Mouse (Mus musculus) heart, embryonic 14.5 days (tissue): ENCODE measurements around the gene Il1rap. TPM values are rescaled to one million over a fixed set of nuclear protein-coding genes. Genes with fewer than 3 reads are reported as not detected.

Experiments
- ATAC-seq: fragments of 200-750 bp; cut with Nextera tagmentation; 2 replicates; pipeline ENCODE4 v1.8.0; 2017; ENCODE audit warnings: low read depth, moderate TSS enrichment; ENCODE audit not compliant: insufficient number of reproducible peaks, insufficient read depth, low FRiP score
- H3K27ac ChIP-seq, 2 experiments: fragments of 200-500 bp in 1 of 2; fragments of 300-500 bp in 1 of 2; sonication (generic) in 1 of 2; replicated peaks in 1 of 2; 2 replicates each; pipeline ENCODE4 v1.5.1; 2012 to 2014; ENCODE audit warnings: low read depth in 2 of 2, low read length in 2 of 2, control low read depth in 1 of 2, mild to moderate bottlenecking in 1 of 2, mixed read lengths in 1 of 2; ENCODE audit not compliant: control insufficient read depth in 1 of 2, insufficient read depth in 1 of 2
- H3K27me3 ChIP-seq: fragments of 300-500 bp; sonication (generic); 2 replicates; pipeline ENCODE4 v1.6.1; 2014; ENCODE audit warnings: mild to moderate bottlenecking, low read length, control low read depth; ENCODE audit not compliant: control insufficient read depth, insufficient read depth
- H3K36me3 ChIP-seq: fragments of 300-500 bp; sonication (generic); 2 replicates; pipeline ENCODE4 v1.6.1; 2014; ENCODE audit warnings: mild to moderate bottlenecking, control low read depth, low read length, mixed read lengths; ENCODE audit not compliant: control insufficient read depth, insufficient read depth
- H3K4me1 ChIP-seq, 2 experiments: fragments of 200-500 bp in 1 of 2; fragments of 300-500 bp in 1 of 2; sonication (generic) in 1 of 2; 2 replicates each; pipeline ENCODE4 v1.6.1; 2012 to 2014; ENCODE audit warnings: low read length in 2 of 2, control low read depth in 1 of 2, mixed read lengths in 1 of 2; ENCODE audit not compliant: control insufficient read depth in 2 of 2, insufficient read depth in 2 of 2
- H3K4me2 ChIP-seq: fragments of 300-500 bp; sonication (generic); 2 replicates; pipeline ENCODE4 v1.6.1; 2014; ENCODE audit warnings: mild to moderate bottlenecking, low read length
- H3K4me3 ChIP-seq, 2 experiments: fragments of 200-500 bp in 1 of 2; fragments of 300-500 bp in 1 of 2; sonication (generic) in 1 of 2; 2 replicates each; pipeline ENCODE4 v1.5.1; 2012 to 2014; ENCODE audit warnings: low read length in 2 of 2, mild to moderate bottlenecking in 2 of 2, control low read depth in 1 of 2, low read depth in 1 of 2, moderate library complexity in 1 of 2; ENCODE audit not compliant: control insufficient read depth in 1 of 2, insufficient read depth in 1 of 2
- H3K9ac ChIP-seq: fragments of 300-500 bp; sonication (generic); 2 replicates; pipeline ENCODE4 v1.6.1; 2014; ENCODE audit warnings: mild to moderate bottlenecking, low read length
- H3K9me3 ChIP-seq: fragments of 300-500 bp; sonication (generic); 2 replicates; pipeline ENCODE4 v1.6.1; 2016; ENCODE audit warnings: low read length, control low read depth; ENCODE audit not compliant: control insufficient read depth
- WGBS: fragments of 180-500 bp; shearing (Covaris S2); extraction: QIAGEN DNeasy Blood & Tissue Kit; methylation state at CpG from one replicate; pipeline ENCODE4 v1.1.7; 2014; 5-methylcytosine and 5-hydroxymethylcytosine counted together
- polyA plus RNA-seq: library from polyadenylated mRNA; unstranded; fragments of >200 nt; fragmentation: Nextera tagmentation; extraction: Ambion mirVana; gene quantifications from 2 replicates; pipeline ENCODE4 v1.2.1, GENCODE M21; 2014

The Il1rap gene
- 6.8 and 7.2 TPM in 2 replicates for polyA plus RNA-seq

DNA sequence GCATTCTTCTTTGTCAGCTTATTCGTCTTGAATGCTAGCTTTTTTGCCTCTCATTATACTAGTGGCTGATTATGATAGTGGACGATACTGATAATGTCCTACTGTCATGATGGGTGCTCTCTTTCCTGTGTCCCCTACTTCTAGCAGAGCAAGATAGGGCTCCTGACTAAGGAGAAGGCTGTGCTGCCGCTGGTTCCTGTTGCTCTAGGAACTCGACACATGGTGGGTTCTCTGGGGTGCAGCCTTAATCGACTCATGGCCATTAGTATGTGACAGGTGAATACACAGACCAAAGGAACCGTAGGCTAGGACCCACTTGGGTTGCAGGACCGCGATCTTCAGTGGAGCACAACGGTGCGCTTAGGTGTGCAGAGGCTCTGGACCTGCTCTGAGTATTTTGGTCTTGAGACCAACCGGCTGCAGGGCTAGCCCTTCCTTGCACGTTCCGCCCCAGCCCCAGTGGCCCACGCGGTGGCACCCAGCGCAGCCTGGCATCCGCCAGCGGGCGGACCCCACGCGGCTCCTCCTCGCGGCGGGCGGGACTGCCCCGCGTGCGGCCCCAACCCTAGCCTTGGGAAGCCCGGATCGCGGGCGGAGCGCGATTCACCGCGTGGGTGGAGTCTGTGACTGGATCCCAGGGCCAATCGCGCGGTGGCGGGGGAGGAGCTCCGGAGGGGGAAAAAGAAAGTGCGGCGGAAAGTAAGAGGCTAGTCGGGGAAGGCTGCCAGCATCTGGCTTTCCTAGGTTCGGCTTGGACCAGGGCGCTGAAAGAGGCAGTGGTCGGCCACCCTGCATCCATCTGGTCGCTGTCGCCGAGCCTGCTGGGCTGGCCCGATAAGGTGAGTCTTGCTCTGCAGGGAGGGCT is at the start of gene Il1rap:
Il1rap (plus strand) TSS at position 657 of the 865 bp plus-strand sequence.
- Histone ChIP-seq H3K27me3 (no peaks in the 10 kb centered on the region), H3K4me2 (peak within 1 kb of the TSS; percentile 84), H3K36me3 (no peaks in the 10 kb centered on the region), H3K9me3 (no peaks in the 10 kb centered on the region), H3K4me1 (peaks cover 0 to 4% of the 10 kb centered on the region in 2 experiments; a peak in 1 of 4 replicates), H3K27ac (peak within 1 kb of the TSS; percentile 49 to 71), H3K4me3 (peak within 1 kb of the TSS; percentile 65 to 82), H3K9ac (peak within 1 kb of the TSS; percentile 68)
- WGBS, result 2% methylated on average over 51 of the region's 51 CpGs
- ATAC-seq, result peak; percentile 94

DNA sequence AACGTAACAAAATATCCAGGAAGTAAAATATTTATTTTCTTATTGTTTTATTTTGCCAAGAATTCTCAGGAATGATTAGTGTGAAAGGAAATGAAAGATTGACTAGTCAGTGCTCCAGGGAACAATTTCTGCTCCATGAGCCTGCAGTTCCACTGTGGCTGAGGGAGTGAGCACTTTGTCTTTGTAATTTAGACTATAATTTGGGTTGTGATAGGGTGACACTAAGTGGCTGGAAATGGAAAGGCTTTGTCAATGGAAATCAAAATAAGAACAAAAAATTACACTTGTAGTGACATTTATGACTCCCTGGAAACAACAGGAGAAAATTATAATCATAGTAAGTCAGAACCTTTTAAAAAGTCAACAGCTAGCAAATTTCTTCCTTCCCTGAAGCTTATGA is 49.2 kb upstream of the Il1rap start:
- no peak for ATAC-seq
- no peak overlapping the region for H3K9ac ChIP-seq
- no peaks in the 10 kb centered on the region for H3K36me3 ChIP-seq
- no peaks in the 10 kb centered on the region for H3K4me1 ChIP-seq
- H3K4me3 ChIP-seq, result no peak overlapping the region
- H3K27me3 ChIP-seq, result no peaks in the 10 kb centered on the region
- H3K4me2 ChIP-seq, result no peak overlapping the region
- no peaks in the 10 kb centered on the region for H3K9me3 ChIP-seq
- no peak overlapping the region for H3K27ac ChIP-seq
- 82% methylated on average over 1 of the region's 1 CpGs for WGBS

DNA sequence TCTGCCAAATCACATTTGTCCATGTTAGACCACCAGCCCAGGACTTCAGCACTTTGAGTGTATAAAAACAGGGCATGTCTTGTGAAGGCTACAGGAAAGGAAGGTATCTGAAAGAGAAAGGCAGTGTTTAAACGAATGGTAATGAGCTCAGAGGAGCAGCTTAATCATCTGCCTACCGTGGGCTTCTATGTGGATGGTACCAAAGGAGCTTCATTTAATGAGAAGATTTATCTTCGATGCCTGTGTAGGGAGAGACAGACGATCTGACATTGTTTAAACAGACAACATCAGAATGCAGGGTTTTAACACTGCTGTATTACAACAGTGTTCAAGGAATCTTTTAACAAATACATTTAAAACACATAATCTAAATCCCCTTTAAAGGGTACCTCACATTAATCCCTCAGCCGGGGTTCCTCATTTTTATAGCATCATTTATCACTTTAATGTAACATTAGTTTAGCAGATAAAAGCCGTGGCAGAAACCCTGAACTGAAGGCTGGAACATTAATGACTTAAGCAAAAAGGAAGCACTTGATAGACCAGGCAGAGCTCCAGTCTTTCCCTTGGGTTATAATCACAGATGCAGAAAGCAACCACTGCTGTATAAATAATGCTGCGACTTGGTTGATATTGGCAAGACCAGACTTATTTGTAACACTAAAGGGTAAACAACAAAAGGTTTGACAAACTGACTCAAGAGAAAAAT is 35.2 kb upstream of the Il1rap start:
- 41% methylated on average over 7 of the region's 7 CpGs for WGBS
- H3K9ac ChIP-seq, result no peak overlapping the region
- H3K9me3 ChIP-seq, result no peaks in the 10 kb centered on the region
- no peak for ATAC-seq
- H3K36me3 ChIP-seq, result no peaks in the 10 kb centered on the region
- H3K4me2 ChIP-seq, result no peak overlapping the region
- H3K27me3 ChIP-seq, result no peaks in the 10 kb centered on the region
- H3K4me3 ChIP-seq, result no peak overlapping the region
- 0 out of 4 replicates have a peak, but pooled peaks cover 0 to 4% of the 10 kb centered on the region in 2 experiments for H3K4me1 ChIP-seq
- no peak overlapping the region for H3K27ac ChIP-seq

DNA sequence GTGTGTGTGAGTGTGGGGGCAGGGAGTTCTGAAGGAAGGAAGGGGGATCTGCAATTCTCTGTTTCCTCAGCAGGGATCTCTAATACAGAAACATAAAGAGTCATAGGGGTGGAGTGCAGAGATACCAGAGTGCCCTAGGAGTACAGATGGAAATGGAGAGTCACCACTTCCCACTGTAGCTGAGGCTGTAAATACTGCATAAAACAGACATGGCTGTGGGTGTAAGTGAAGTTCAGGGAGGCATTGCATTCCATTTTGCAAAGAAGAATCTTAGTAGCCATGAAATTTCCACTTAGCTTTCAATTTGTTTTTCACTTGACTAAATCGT is 34.7 kb upstream of the Il1rap start:
- Histone ChIP-seq H3K9me3 (no peaks in the 10 kb centered on the region), H3K36me3 (no peaks in the 10 kb centered on the region), H3K4me1 (0 out of 4 replicates have a peak, but pooled peaks cover 0 to 4% of the 10 kb centered on the region in 2 experiments), H3K4me2 (no peak overlapping the region), H3K27ac (no peak overlapping the region), H3K27me3 (no peaks in the 10 kb centered on the region), H3K9ac (no peak overlapping the region), H3K4me3 (no peak overlapping the region)
- WGBS, result 91% methylated on average over 1 of the region's 1 CpGs
- ATAC-seq, result no peak

DNA sequence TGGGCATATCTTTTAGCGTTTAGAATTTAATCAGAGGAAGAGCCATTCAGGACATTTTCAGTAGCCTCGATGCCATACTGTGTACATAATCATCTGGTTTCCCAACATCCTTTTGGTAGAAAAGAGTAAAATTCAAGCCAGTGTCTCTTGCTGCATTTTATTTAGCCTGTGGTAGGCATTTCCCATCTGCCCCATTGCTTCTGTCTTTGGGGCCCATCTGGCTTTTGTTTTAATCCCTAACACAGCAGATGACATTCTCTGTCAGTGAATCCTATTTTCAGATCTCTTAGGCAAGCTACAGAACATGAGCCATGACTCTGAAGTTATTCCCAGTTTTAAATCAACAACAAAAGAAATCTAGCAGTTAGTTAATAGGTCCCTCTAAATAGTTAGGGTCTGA is 32.3 kb upstream of the Il1rap start:
- no peak overlapping the region for H3K4me2 ChIP-seq
- no peak for ATAC-seq
- no peaks in the 10 kb centered on the region for H3K9me3 ChIP-seq
- no peaks in the 10 kb centered on the region for H3K36me3 ChIP-seq
- WGBS, result 66% methylated on average over 2 of the region's 2 CpGs
- H3K27me3 ChIP-seq, result no peaks in the 10 kb centered on the region
- H3K9ac ChIP-seq, result no peak overlapping the region
- no peak overlapping the region for H3K4me3 ChIP-seq
- no peak overlapping the region for H3K27ac ChIP-seq
- H3K4me1 ChIP-seq, result 0 out of 4 replicates have a peak, but pooled peaks cover 0 to 4% of the 10 kb centered on the region in 2 experiments

DNA sequence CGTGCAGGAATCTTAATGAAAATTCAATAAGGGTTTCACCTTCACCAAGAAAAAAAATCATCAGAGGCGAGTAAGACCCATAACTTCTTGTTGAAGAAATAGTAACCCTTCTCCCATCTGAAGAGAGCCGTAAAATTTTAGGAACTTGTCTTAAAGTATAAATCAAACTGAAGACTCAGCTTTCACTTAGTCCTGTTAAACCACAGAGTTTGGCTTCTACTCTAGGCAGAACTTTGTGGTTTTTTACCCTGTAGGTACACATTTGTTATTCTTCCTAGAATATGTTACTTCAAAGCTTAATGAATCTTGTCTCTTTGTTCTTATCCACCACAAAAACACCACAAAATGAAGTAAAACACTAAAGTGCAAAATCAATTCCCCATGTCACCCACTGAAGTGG is 29.3 kb upstream of the Il1rap start:
- no peak overlapping the region for H3K4me3 ChIP-seq
- 82% methylated on average over 3 of the region's 3 CpGs for WGBS

DNA sequence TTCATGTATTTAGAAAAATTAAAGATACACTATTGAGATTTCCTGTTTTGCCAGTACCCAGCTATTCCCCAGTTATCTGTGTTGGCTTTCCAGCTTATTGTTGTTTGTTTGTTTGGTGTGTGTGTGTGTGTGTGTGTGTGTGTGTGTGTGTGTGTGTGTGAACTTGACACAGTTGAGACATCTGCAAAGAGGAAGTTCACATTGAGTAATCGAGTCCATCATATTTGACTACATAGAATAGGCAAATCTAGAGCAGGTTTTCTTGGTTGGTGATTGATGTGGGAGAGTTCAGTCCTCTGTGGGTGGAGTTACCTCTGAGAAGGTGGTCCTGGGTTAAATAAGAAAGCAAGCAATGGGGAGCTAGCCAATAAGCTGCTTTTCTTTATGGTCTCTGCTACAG is 22.7 kb upstream of the Il1rap start:
- H3K4me1 ChIP-seq, result no peaks in the 10 kb centered on the region
- 73% methylated on average over 1 of the region's 1 CpGs for WGBS
- no peak overlapping the region for H3K27ac ChIP-seq
- no peak overlapping the region for H3K4me2 ChIP-seq
- no peak overlapping the region for H3K9ac ChIP-seq
- H3K27me3 ChIP-seq, result no peaks in the 10 kb centered on the region
- H3K9me3 ChIP-seq, result no peaks in the 10 kb centered on the region
- no peak overlapping the region for H3K4me3 ChIP-seq
- H3K36me3 ChIP-seq, result no peaks in the 10 kb centered on the region
- ATAC-seq, result no peak

More for the DNA sequence above, 29.3 kb upstream of the Il1rap start:
- Histone ChIP-seq H3K36me3 (no peaks in the 10 kb centered on the region), H3K4me2 (no peak overlapping the region), H3K9me3 (no peaks in the 10 kb centered on the region), H3K4me1 (0 out of 4 replicates have a peak, but pooled peaks cover 0 to 4% of the 10 kb centered on the region in 2 experiments), H3K27me3 (no peaks in the 10 kb centered on the region), H3K9ac (no peak overlapping the region), H3K27ac (no peak overlapping the region)
- ATAC-seq, result no peak
